17 mouse cellular contexts compared by ENCODE assay signal in genomic region chr1:156449089-156449488, GRCm38 (mm10). TPM values are rescaled to one million over a fixed set of nuclear protein-coding genes. Genes with fewer than 3 reads are reported as not detected.
"Had no signal": no experiment of that assay in that cellular context is flagged by ENCODE, and none has a peak within 500 bp of the region (broad histone marks: within the 10 kb centered on the region; RNA-seq: fewer than 3 reads in every experiment).

No protein-coding gene starts in this region.

- H3K9me3 ChIP-seq: limb, embryonic 12.5 days; limb, embryonic 15.5 days had no signal

- H3K27ac ChIP-seq: limb, embryonic 12.5 days; limb, embryonic 15.5 days; liver, embryonic 14.5 days had no signal

- ATAC-seq: intestine, postnatal 0 days; liver, postnatal 0 days had no signal

- H3K4me2 ChIP-seq: limb, embryonic 12.5 days; limb, embryonic 15.5 days; liver, embryonic 11.5 days; lung, embryonic 14.5 days; midbrain, embryonic 11.5 days had no signal

- H3K27me3 ChIP-seq: limb, embryonic 12.5 days; limb, embryonic 15.5 days had no signal

- DNase-seq: kidney, adult 8-10 months; left cerebral cortex, postnatal 4 days; liver, postnatal 0 days; lung, embryonic 14.5 days; midbrain, embryonic 14.5 days; thymus, adult 18-20 months; thymus, postnatal 36 days had no signal

- H3K36me3 ChIP-seq: limb, embryonic 15.5 days had no signal

- H3K9ac ChIP-seq: limb, embryonic 12.5 days; limb, embryonic 15.5 days; liver, embryonic 14.5 days; liver, postnatal 0 days; lung, embryonic 14.5 days had no signal

- H3K4me1 ChIP-seq: limb, embryonic 12.5 days; limb, embryonic 15.5 days had no signal

- H3K4me3 ChIP-seq: limb, embryonic 12.5 days; limb, embryonic 15.5 days had no signal

RNA-seq across cellular contexts. Expression of gene Axdnd1, which starts 28.1 kb away (rescaled TPM):
- total RNA-seq: midbrain, postnatal 0 days had no signal
- polyA plus RNA-seq: intestine, postnatal 0 days; liver, postnatal 0 days; neural tube, embryonic 11.5 days; small intestine, adult 2 months; spleen, adult 2 months had no signal
